Mouse (Mus musculus) lung, embryonic 14.5 days (tissue): Measurements from ENCODE around the gene Hcst. TPM values are rescaled to one million over a fixed set of nuclear protein-coding genes. Genes with fewer than 3 reads are reported as not detected.
A peak's percentile ranks its signal among the peaks of the same experiment; 100 is the strongest.

Source experiments
- ATAC-seq: fragments of 200-750 bp; cut with Nextera tagmentation; 2 replicates; pipeline ENCODE4 v1.8.0; 2017; ENCODE audit warnings: mild to moderate bottlenecking, moderate TSS enrichment, moderate library complexity; ENCODE audit not compliant: insufficient read depth
- DNase-seq: peaks from one replicate; pipeline ENCODE4 v3.0.0-alpha.2; 2015
- H3K27ac ChIP-seq: fragments of 300-500 bp; sonication (generic); 2 replicates; pipeline ENCODE4 v1.5.1; 2014; ENCODE audit warnings: low read depth, mild to moderate bottlenecking, moderate library complexity
- H3K27me3 ChIP-seq: fragments of 300-500 bp; sonication (generic); 2 replicates; pipeline ENCODE4 v1.6.1; 2014; ENCODE audit warnings: low read length, control low read depth; ENCODE audit not compliant: insufficient read depth
- H3K36me3 ChIP-seq: fragments of 300-500 bp; sonication (generic); 2 replicates; pipeline ENCODE4 v1.6.1; 2014; ENCODE audit warnings: control low read depth; ENCODE audit not compliant: insufficient read depth
- H3K4me1 ChIP-seq: fragments of 300-500 bp; sonication (generic); 2 replicates; pipeline ENCODE4 v1.6.1; 2014; ENCODE audit warnings: antibody characterized with exemption, control low read depth; ENCODE audit not compliant: insufficient read depth
- H3K4me2 ChIP-seq: fragments of 300-500 bp; sonication (generic); 2 replicates; pipeline ENCODE4 v1.6.1; 2014; ENCODE audit warnings: mild to moderate bottlenecking
- H3K4me3 ChIP-seq: fragments of 300-500 bp; sonication (generic); 2 replicates; pipeline ENCODE4 v1.5.1; 2014; ENCODE audit warnings: low read depth, low read length
- H3K9ac ChIP-seq: fragments of 300-500 bp; sonication (generic); 2 replicates; pipeline ENCODE4 v1.6.1; 2014
- H3K9me3 ChIP-seq: fragments of 300-500 bp; sonication (generic); 2 replicates; pipeline ENCODE4 v1.6.1; 2016; ENCODE audit warnings: low read depth, low read length, control low read depth
- CTCF ChIP-seq: IDR thresholded peaks from 2 replicates; pipeline ENCODE4 v1.5.1; 2016; ENCODE audit warnings: antibody characterized with exemption, low read depth
- WGBS: fragments of 180-500 bp; shearing (Covaris S2); extraction: QIAGEN DNeasy Blood & Tissue Kit; methylation state at CpG from one replicate; pipeline ENCODE4 v1.1.7; 2014; 5-methylcytosine and 5-hydroxymethylcytosine counted together
- polyA plus RNA-seq: library from polyadenylated mRNA; unstranded; fragments of >200 nt; fragmentation: Nextera tagmentation; extraction: Ambion mirVana; gene quantifications from 2 replicates; pipeline ENCODE4 v1.2.1, GENCODE M21; 2014

Hcst gene
- polyA plus RNA-seq, 1 experiment from 2014 or later = 1.5 TPM

DNA sequence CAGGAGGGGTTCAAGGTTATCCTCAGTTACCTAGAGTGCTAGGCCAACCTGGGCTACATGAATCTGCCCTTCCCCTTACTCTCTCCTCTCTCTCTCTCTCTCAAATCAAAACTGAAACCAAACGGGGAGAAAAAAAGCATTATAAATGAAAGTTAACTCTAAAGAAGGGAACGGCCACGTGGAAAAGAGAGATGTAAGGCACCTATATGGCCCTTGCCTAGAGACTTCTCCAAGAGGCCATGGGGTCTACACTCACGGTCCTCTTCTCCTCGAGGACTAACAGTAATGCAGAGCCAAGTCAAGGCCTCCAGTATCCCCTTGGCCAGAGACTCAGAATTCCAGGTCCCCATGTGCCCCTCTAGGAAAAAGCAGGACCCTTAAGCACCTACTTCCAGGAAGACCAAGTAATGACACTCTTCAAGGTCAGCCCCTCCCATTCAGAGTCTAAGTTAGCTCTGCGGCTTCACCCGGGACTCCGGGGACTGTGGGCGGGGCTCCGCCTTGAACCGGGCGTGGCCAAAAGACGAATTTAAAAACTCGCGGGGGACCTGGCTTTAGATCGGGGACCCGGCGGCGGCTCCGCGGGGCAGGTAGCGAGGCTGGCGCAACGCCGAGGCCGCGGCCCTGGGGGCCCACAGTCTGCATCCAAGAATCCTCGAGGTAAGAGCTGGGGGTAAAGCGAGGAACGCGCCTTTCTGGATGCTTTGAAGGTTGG, 1.7 kb upstream of the Hcst start, which contains the start of gene Nfkbid:
Nfkbid (plus strand) TSS at position 558 of the 715 bp plus-strand sequence.
- WGBS = 9% methylated on average over 31 of the region's 31 CpGs
- ATAC-seq = peak; percentile 39; the same call in 1 of the 2 replicates
- H3K36me3 ChIP-seq = no peaks in the 10 kb centered on the region; the same call in 1 of the 2 replicates
- TF ChIP-seq CTCF = no peak
- peak; percentile 71 for DNase-seq
- peak within 1 kb of the TSS; percentile 56 for H3K4me3 ChIP-seq
- H3K27me3 ChIP-seq = 0 out of 2 replicates have a peak, but pooled peaks cover 3% of the 10 kb centered on the region
- 0 out of 2 replicates have a peak, but pooled peaks cover 3% of the 10 kb centered on the region for H3K4me1 ChIP-seq
- H3K9me3 ChIP-seq = no peaks in the 10 kb centered on the region; the same call in 1 of the 2 replicates
- peak within 1 kb of the TSS; percentile 69 for H3K27ac ChIP-seq
- H3K4me2 ChIP-seq = peak within 1 kb of the TSS; percentile 93
- H3K9ac ChIP-seq = peak within 1 kb of the TSS; percentile 55

DNA sequence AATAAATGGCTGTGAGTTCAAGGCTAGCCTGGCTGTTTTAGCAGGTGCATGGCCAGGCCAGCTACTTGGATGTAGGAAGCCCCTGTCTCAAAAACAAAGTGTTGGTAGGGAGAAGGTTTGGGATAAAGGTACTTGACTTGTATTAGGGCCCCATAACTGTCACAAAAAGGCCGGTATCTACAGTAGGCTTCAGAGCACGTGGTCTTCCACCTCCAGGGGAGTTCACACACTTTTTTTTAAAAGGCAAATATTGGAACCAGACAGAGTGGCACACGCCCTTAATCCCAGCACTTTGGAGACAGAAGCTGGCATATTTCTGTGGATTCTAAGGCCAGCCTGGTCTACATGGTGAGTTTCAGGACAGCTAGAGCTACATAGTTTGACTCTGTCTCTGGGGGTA, 1.0 kb upstream of the Hcst start:
- Histone ChIP-seq H3K36me3 (no peaks in the 10 kb centered on the region; the same call in 1 of the 2 replicates), H3K4me3 (no peak overlapping the region), H3K4me2 (no peak overlapping the region), H3K27me3 (0 out of 2 replicates have a peak, but pooled peaks cover 3% of the 10 kb centered on the region), H3K27ac (no peak overlapping the region), H3K9ac (no peak overlapping the region), H3K9me3 (no peaks in the 10 kb centered on the region; the same call in 1 of the 2 replicates), H3K4me1 (0 out of 2 replicates have a peak, but pooled peaks cover 3% of the 10 kb centered on the region)
- ATAC-seq = no peak
- 68% methylated on average over 3 of the region's 3 CpGs for WGBS
- no peak for DNase-seq
- TF ChIP-seq CTCF = no peak

DNA sequence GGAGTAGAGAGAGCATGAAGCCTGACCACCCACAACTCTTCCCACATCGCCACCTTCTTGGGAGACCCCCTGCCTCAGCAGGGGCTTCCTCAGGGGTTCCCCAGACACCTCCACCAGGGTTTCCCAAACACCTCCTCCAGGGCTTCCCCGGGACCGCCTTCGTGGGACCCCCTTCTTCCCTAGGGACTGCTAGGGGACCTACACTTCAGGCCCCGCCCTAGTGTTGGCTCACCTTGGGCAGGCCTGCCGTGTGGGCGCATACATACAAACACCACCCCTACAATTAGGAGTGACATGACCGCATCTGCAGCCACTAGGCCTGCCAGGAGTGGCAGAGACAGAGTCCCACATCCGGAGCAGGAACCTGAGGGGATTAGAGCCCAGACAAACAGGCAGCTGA, 1.8 kb downstream of the Hcst start:
- H3K4me1 ChIP-seq = 0 out of 2 replicates have a peak, but pooled peaks cover 3% of the 10 kb centered on the region
- DNase-seq (no peak), ATAC-seq (no peak)
- TF ChIP-seq CTCF = no peak
- no peak overlapping the region for H3K27ac ChIP-seq
- 70% methylated on average over 9 of the region's 9 CpGs for WGBS
- H3K27me3 ChIP-seq = 0 out of 2 replicates have a peak, but pooled peaks cover 3% of the 10 kb centered on the region
- no peak overlapping the region for H3K9ac ChIP-seq
- no peaks in the 10 kb centered on the region for H3K36me3 ChIP-seq
- no peak overlapping the region for H3K4me3 ChIP-seq
- no peak overlapping the region for H3K4me2 ChIP-seq
- no peaks in the 10 kb centered on the region; the same call in 1 of the 2 replicates for H3K9me3 ChIP-seq

DNA sequence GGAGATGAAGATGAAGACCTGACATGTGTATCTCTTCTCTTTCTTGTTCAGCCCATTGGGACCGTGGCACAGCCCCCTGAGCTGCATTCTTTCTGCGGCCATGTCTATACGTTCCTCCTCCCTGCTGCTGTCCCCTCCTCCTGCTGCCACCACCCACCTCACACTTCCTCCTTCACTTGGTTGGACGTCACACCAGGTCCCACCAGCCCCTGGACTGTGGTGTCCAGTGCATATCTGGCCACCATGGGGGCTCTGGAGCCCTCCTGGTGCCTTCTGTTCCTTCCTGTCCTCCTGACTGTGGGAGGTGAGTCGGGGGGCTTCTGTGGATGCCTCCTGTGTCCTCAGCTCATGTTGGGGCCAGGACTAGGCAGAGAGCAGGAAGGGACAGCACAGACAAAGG, 6.1 kb downstream of the Hcst start, which contains the start of gene Tyrobp:
Tyrobp (plus strand) TSS at position 165 of the 400 bp plus-strand sequence.
- no peak within 1 kb of the TSS for H3K4me2 ChIP-seq
- ATAC-seq = no peak
- H3K4me3 ChIP-seq = no peak within 1 kb of the TSS
- H3K9me3 ChIP-seq = no peaks in the 10 kb centered on the region; the same call in 1 of the 2 replicates
- no peak within 1 kb of the TSS for H3K9ac ChIP-seq
- TF ChIP-seq CTCF = no peak
- no peaks in the 10 kb centered on the region for H3K4me1 ChIP-seq
- no peak for DNase-seq
- no peak within 1 kb of the TSS for H3K27ac ChIP-seq
- no peaks in the 10 kb centered on the region for H3K27me3 ChIP-seq
- 61% methylated on average over 5 of the region's 5 CpGs for WGBS
- no peaks in the 10 kb centered on the region for H3K36me3 ChIP-seq

DNA sequence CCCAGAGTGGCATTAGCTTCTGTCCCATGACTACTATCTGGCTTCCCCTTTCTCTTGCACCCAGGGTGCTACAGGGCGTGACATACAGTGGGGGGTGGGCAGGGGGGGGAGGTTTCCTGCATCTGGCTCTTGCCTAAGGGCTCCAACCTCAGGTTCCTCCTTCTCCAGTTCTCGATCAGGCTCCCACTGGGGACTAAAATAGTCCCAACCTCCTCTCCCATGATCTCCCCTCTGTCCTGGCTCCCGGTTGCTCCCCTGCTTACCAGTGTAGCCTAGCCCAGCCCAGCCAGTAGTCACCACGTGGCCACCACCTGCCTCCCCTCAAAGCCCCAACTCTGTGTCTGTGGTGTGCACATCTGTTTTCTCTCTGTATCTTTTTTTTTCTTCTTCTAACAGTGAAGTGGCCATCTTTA, 6.9 kb downstream of the Hcst start:
- no peak for TF ChIP-seq CTCF
- Histone ChIP-seq H3K27ac (no peak overlapping the region), H3K27me3 (no peaks in the 10 kb centered on the region), H3K4me1 (no peaks in the 10 kb centered on the region), H3K4me3 (no peak overlapping the region), H3K9ac (no peak overlapping the region), H3K4me2 (no peak overlapping the region), H3K9me3 (no peaks in the 10 kb centered on the region), H3K36me3 (no peaks in the 10 kb centered on the region)
- WGBS = 52% methylated on average over 4 of the region's 4 CpGs
- DNase-seq (no peak), ATAC-seq (no peak)

DNA sequence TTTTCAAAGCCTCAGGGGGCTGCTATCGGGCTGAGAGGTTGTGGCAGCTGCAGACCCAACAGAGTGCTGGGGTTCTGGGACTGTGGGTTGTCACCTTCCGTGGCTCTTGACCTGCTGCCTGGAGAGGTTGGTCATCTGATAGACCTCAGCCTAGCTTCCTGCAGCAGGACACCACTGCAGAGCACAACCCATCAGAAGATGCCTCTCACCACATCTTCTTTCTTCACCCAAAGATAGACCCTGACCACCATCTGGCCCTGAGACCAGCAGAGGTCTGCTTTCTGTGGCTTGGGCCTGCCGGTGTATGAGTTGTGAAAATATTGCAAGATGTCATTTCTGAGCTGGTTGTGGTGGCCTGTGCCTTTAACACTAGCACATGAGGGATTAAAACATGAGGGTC, 8.6 kb downstream of the Hcst start:
- Histone ChIP-seq H3K4me3 (no peak overlapping the region), H3K36me3 (no peaks in the 10 kb centered on the region), H3K4me2 (no peak overlapping the region), H3K9me3 (no peaks in the 10 kb centered on the region), H3K9ac (no peak overlapping the region), H3K27ac (no peak overlapping the region), H3K27me3 (no peaks in the 10 kb centered on the region), H3K4me1 (no peaks in the 10 kb centered on the region)
- WGBS = 62% methylated on average over 3 of the region's 3 CpGs
- TF ChIP-seq CTCF = no peak
- DNase-seq (no peak), ATAC-seq (no peak)

DNA sequence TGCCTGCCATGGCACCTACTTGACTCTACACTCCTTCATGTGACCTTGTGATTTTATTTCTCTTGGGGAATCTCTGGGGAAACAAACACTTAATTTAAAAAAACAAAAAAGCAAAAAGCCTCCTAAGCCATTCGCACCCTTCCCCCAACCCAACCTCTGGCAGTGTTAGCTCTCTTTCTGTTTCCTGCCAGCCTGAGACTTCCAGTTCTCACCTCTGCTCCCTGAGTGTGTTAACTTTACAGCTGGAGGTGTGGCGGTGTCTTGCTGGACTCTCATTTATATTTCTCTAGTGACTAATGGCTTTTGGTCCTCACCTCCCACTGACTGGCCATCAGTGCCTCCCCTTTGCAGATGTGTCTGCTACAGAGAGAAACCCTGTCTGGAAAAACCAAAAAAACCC, 9.9 kb downstream of the Hcst start:
- H3K27me3 ChIP-seq = no peaks in the 10 kb centered on the region
- ATAC-seq (no peak), DNase-seq (no peak)
- 45% methylated on average over 2 of the region's 2 CpGs for WGBS
- no peak overlapping the region for H3K9ac ChIP-seq
- H3K4me3 ChIP-seq = no peak overlapping the region
- H3K4me1 ChIP-seq = no peaks in the 10 kb centered on the region
- H3K27ac ChIP-seq = no peak overlapping the region
- TF ChIP-seq CTCF = no peak
- no peaks in the 10 kb centered on the region for H3K9me3 ChIP-seq
- no peak overlapping the region for H3K4me2 ChIP-seq
- no peaks in the 10 kb centered on the region for H3K36me3 ChIP-seq
